Mouse (Mus musculus) kidney, postnatal 0 days (tissue): ENCODE measurements around the gene Igf2bp3. TPM values are rescaled to one million over a fixed set of nuclear protein-coding genes. Genes with fewer than 3 reads are reported as not detected.

Experiments used
- ATAC-seq: fragments of 200-750 bp; cut with Nextera tagmentation; replicated peaks from 2 replicates; pipeline ENCODE4 v1.8.0; 2017; ENCODE audit warnings: low read depth, moderate number of reproducible peaks, moderate TSS enrichment, moderate library complexity; ENCODE audit not compliant: low FRiP score
- DNase-seq: peaks from one replicate; pipeline ENCODE4 v3.0.0-alpha.2; 2016; ENCODE audit warnings: low spot score
- H3K27ac ChIP-seq: fragments of 300-500 bp; sonication (generic); 2 replicates; pipeline ENCODE4 v1.5.1; 2014; ENCODE audit warnings: mild to moderate bottlenecking
- H3K27me3 ChIP-seq: fragments of 300-500 bp; sonication (generic); 2 replicates; pipeline ENCODE4 v1.6.1; 2014; ENCODE audit warnings: low read length, mixed read lengths; ENCODE audit not compliant: insufficient read depth
- H3K36me3 ChIP-seq: fragments of 300-500 bp; sonication (generic); 2 replicates; pipeline ENCODE4 v1.6.1; 2014; ENCODE audit warnings: low read length, mixed read lengths; ENCODE audit not compliant: insufficient read depth
- H3K4me1 ChIP-seq: fragments of 300-500 bp; sonication (generic); replicated peaks from 2 replicates; pipeline ENCODE4 v1.6.1; 2014; ENCODE audit warnings: antibody characterized with exemption, low read length, mixed read lengths; ENCODE audit not compliant: insufficient read depth
- H3K4me2 ChIP-seq: fragments of 300-500 bp; sonication (generic); 2 replicates; pipeline ENCODE4 v1.6.1; 2014; ENCODE audit warnings: mild to moderate bottlenecking, low read length, moderate library complexity, mixed read lengths
- H3K4me3 ChIP-seq: fragments of 300-500 bp; sonication (generic); replicated peaks from 2 replicates; pipeline ENCODE4 v1.5.1; 2014; ENCODE audit warnings: low read depth, low read length
- H3K9ac ChIP-seq: fragments of 300-500 bp; sonication (generic); 2 replicates; pipeline ENCODE4 v1.6.1; 2014; ENCODE audit warnings: low read depth, low read length
- H3K9me3 ChIP-seq: fragments of 300-500 bp; sonication (generic); replicated peaks from 2 replicates; pipeline ENCODE4 v1.6.1; 2016; ENCODE audit warnings: low read length, inconsistent platforms, mixed read lengths
- CTCF ChIP-seq: IDR thresholded peaks from 2 replicates; pipeline ENCODE4 v1.5.1; 2016; ENCODE audit warnings: antibody characterized with exemption, low read depth, mild to moderate bottlenecking, moderate library complexity
- WGBS: fragments of 180-500 bp; shearing (Covaris S2); extraction: QIAGEN DNeasy Blood & Tissue Kit; methylation state at CpG from one replicate; pipeline ENCODE4 v1.1.7; 2014; 5-methylcytosine and 5-hydroxymethylcytosine counted together
- polyA plus RNA-seq: library from polyadenylated mRNA; unstranded; fragments of >200 nt; fragmentation: Nextera tagmentation; extraction: Ambion mirVana; gene quantifications from 2 replicates; pipeline ENCODE4 v1.2.1, GENCODE M21; 2015

The Igf2bp3 gene
- polyA plus RNA-seq, 1 experiment from 2014 or later: 20.6 TPM

- H3K4me3 ChIP-seq: no peak overlapping the region
- no peak for TF ChIP-seq CTCF
- no peaks in the 10 kb centered on the region for H3K9me3 ChIP-seq
- H3K4me1 ChIP-seq: no peaks in the 10 kb centered on the region
- H3K4me2 ChIP-seq: no peak overlapping the region
- WGBS: 76% methylated on average over 5 of the region's 5 CpGs
- ATAC-seq (no peak), DNase-seq (no peak)
- H3K27me3 ChIP-seq: no peaks in the 10 kb centered on the region
- no peak overlapping the region for H3K9ac ChIP-seq
- no peak overlapping the region for H3K27ac ChIP-seq
- no peaks in the 10 kb centered on the region for H3K36me3 ChIP-seq
Observed at GRCm38 (mm10) chr6:49115550-49115949, 99.2 kb downstream of the Igf2bp3 start.

- Histone ChIP-seq H3K27me3 (no peaks in the 10 kb centered on the region), H3K9ac (no peak overlapping the region), H3K4me2 (no peak overlapping the region), H3K9me3 (no peaks in the 10 kb centered on the region), H3K36me3 (no peaks in the 10 kb centered on the region), H3K4me1 (no peaks in the 10 kb centered on the region), H3K27ac (no peak overlapping the region), H3K4me3 (no peak overlapping the region)
- ATAC-seq: no peak
- WGBS: 73% methylated on average over 6 of the region's 6 CpGs
- DNase-seq: no peak
- TF ChIP-seq CTCF: no peak
Observed at GRCm38 (mm10) chr6:49114457-49114856, 100.3 kb downstream of the Igf2bp3 start.

- no peaks in the 10 kb centered on the region for H3K27me3 ChIP-seq
- no peaks in the 10 kb centered on the region for H3K9me3 ChIP-seq
- H3K9ac ChIP-seq: no peak overlapping the region
- DNase-seq (no peak), ATAC-seq (no peak)
- H3K36me3 ChIP-seq: peaks cover under 1% of the 10 kb centered on the region; the same call in 1 of the 2 replicates
- no peak overlapping the region for H3K27ac ChIP-seq
- 56% methylated on average over 7 of the region's 7 CpGs for WGBS
- no peak overlapping the region for H3K4me3 ChIP-seq
- H3K4me1 ChIP-seq: no peaks in the 10 kb centered on the region
- no peak overlapping the region for H3K4me2 ChIP-seq
- no peak for TF ChIP-seq CTCF
Observed at GRCm38 (mm10) chr6:49113895-49114294, 100.9 kb downstream of the Igf2bp3 start.

GRCm38 (mm10) chr6:49109196-49109595 lies 105.6 kb downstream of the Igf2bp3 start:
- H3K9ac ChIP-seq: no peak overlapping the region
- no peaks in the 10 kb centered on the region for H3K4me1 ChIP-seq
- no peak for DNase-seq
- no peak for ATAC-seq
- H3K36me3 ChIP-seq: peaks cover 10% of the 10 kb centered on the region; the same call in 1 of the 2 replicates
- WGBS: 93% methylated on average over 2 of the region's 2 CpGs
- H3K27ac ChIP-seq: no peak overlapping the region
- H3K4me3 ChIP-seq: no peak overlapping the region
- H3K9me3 ChIP-seq: no peaks in the 10 kb centered on the region
- no peak for TF ChIP-seq CTCF
- H3K4me2 ChIP-seq: no peak overlapping the region
- no peaks in the 10 kb centered on the region for H3K27me3 ChIP-seq

GRCm38 (mm10) chr6:49106746-49107500 lies 107.8 kb downstream of the Igf2bp3 start:
- DNase-seq: no peak
- Histone ChIP-seq H3K4me2 (no peak overlapping the region), H3K9me3 (no peaks in the 10 kb centered on the region), H3K27ac (no peak overlapping the region), H3K27me3 (no peaks in the 10 kb centered on the region), H3K9ac (no peak overlapping the region), H3K4me3 (no peak overlapping the region), H3K36me3 (peaks cover 13% of the 10 kb centered on the region; the same call in 1 of the 2 replicates), H3K4me1 (no peaks in the 10 kb centered on the region)
- no peak for TF ChIP-seq CTCF
- 88% methylated on average over 15 of the region's 15 CpGs for WGBS
- no peak for ATAC-seq

GRCm38 (mm10) chr6:49099086-49099485 lies 115.7 kb downstream of the Igf2bp3 start:
- no peak for TF ChIP-seq CTCF
- 87% methylated on average over 1 of the region's 1 CpGs for WGBS
- no peak for ATAC-seq
- Histone ChIP-seq H3K27me3 (no peaks in the 10 kb centered on the region), H3K9me3 (no peaks in the 10 kb centered on the region), H3K4me3 (no peak overlapping the region), H3K36me3 (0 out of 2 replicates have a peak, but pooled peaks cover 6% of the 10 kb centered on the region), H3K27ac (no peak overlapping the region), H3K9ac (no peak overlapping the region), H3K4me1 (0 out of 2 replicates have a peak, but pooled peaks cover 5% of the 10 kb centered on the region), H3K4me2 (no peak overlapping the region)
- DNase-seq: no peak
